Mouse (Mus musculus) mouse embryonic stem cell (cell line): ENCODE data around the gene Pla2r1.

ENCODE experiments used
- in situ Hi-C, 2 experiments: fragments of 300-500 bp; cut with MboI; formaldehyde crosslinking; loops; 1 replicate in 1 of 2; 3 replicates in 1 of 2; pipeline ENCODE4 v1.14.3; 2019 to 2020; ENCODE audit warnings: low sequenced_read_pairs in 2 of 2, low pct_unique_long_range_greater_than_20kb in 1 of 2, mixed read lengths in 1 of 2; ENCODE audit not compliant: unreplicated experiment in 1 of 2

Gene Pla2r1

DNA sequence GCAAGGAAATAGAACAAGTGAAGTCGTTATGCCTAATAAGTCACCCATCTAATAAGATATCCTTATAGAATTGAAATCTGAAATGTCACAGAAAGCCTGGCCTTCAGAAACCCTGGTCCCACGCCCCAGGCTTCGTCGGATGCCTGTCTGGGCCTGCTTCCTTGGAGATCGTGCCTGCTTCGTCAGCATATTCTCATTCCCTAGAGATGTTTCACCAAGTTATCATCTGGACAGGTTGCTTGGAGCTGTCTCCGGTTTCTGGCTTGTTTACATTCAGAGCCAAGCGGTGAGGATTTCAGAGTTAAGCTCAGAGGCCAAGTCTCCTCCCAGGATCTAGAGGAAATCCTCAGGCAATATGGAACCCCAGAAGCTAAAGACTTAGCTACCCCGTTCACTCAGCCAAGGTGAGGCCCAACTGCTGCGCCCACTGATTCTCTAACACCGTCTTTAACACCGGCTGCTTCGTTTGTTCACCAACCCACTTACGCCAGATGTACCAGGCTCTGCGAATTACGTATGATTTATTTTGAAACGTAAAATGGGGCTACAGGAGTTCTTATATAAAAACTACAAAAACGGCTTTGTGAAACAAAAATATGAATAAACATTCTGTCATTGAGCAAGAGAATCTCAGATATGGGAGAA is 140.0 kb downstream of the Pla2r1 start:
- in situ Hi-C loops = loop anchor here in 1 of 2 experiments (10.0 to 25.0 kb wide), 2 partner anchors 168 to 876 kb away; no protein-coding TSS in a partner anchor

DNA sequence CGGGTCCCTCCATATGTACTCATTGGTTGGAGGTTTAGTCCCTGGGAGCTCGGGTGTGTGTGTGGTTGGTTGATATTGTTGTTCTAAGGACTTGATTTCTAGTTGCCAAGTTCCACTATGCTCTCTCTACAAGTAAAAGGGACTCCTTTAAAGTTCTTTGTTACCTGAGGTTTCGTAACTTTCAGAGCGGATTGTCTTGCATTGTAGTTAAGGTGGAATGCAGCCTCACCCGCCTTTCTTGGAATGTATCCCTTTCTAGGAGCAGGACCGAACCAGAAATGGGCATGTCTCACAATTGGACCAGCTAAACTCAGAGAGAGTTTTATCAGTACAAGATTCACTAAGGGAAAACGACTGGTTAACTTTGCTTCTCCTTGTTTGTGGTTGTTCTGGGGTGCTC is 141.9 kb downstream of the Pla2r1 start:
- in situ Hi-C loops = loop anchor here in 1 of 2 experiments (10.0 to 25.0 kb wide), 2 partner anchors 166 to 874 kb away; no protein-coding TSS in a partner anchor

DNA sequence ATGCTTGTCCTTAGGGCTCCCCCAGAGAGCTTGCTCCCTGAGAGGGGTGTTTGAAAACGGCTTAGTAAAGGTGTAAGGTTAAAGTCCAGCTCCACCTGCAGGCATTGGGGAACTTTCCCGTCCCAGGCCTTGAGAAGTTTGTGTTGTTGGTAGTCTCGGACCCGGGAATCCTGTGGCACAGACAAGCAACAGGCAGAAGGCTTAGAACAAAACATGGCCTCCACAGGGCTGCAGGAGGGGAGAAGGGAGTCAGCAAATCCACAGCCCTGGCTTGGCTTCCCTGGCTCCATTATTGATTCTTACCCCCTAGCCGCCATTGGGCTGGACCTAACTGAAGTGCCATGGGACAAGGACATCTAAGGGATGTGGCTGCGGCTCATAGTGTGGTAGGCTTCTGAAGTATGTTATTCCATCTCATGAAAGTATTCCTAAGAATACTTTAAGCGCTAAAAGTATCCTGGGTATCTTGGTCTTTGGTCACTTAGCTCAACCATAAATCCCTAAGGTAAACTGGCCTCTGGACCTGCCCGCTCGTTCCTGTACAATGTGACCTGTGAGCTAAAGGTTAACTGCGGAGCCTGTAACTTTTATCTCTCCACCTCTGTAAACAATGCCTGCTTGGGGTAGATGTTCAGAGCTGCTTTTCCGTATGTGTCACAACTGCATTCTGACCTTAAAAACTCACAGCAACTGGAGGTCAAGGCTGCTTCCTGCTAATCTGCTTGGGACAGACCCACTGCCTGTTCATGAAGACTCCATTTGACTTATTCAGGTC is 142.9 kb downstream of the Pla2r1 start:
- in situ Hi-C loops = loop anchor here in 1 of 2 experiments (10.0 to 25.0 kb wide), 2 partner anchors 165 to 873 kb away; no protein-coding TSS in a partner anchor

DNA sequence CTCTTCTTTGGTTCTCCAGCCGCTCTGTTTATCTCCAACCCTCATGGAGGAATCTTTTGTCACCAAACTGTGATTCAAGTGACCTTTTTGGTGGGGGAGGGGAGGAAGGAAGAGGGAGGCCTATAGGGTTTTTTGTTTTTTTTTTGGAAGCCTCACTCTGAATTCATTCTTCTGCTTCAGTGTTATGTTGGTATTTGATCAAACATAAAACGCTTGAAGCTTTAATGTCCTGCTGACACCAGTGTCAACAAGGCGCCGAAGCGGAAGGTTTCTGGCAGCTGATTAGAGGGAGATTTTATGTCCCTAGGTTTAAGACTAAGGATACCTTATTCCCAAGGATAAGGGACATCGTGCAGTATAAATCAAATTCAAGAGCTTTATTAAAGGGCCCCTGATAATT is 143.9 kb downstream of the Pla2r1 start:
- in situ Hi-C loops = loop anchor here in 1 of 2 experiments (25.0 kb wide), 1 partner anchor 872 kb away; no protein-coding TSS in a partner anchor

DNA sequence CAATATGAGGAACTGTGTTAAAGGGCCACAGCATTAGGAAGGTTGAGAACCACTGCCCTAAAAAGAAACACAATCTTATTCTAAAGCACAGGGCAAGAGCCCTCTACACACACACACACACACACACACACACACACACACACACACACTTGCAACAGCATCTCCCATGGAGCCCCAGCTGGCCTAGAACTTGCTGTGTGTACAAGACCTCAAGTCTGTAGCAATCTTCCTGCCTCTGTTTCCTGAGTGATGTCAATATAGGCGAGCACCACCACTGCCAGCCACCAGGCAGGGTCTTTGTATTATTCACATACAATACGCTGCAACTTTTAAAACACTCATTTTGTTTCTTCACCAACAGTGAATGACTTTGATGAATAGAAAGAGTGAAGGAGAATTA is 145.7 kb downstream of the Pla2r1 start:
- in situ Hi-C loops = loop anchor here in 1 of 2 experiments (25.0 kb wide), 1 partner anchor 870 kb away; no protein-coding TSS in a partner anchor

DNA sequence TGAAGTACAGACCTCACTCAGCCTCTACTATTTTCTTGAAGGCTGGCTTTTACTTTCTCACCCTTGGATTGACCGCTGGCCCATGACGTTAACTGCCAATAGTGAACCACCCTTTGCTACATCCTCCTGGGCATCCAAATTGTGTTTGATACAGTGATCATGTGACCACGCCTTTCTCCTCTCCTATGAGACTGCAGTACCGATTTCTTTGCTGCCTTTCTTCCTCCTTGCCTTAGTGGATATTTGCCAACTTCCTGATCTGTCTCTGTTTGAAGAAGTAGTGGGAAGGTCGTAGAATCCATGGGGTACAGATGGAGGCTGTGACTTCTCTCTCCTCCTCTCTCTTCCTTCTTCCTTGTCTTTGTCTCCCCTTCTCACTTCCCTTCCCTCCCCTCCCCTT is 147.7 kb downstream of the Pla2r1 start:
- in situ Hi-C loops = loop anchor here in 1 of 2 experiments (25.0 kb wide), 1 partner anchor 868 kb away; no protein-coding TSS in a partner anchor

DNA sequence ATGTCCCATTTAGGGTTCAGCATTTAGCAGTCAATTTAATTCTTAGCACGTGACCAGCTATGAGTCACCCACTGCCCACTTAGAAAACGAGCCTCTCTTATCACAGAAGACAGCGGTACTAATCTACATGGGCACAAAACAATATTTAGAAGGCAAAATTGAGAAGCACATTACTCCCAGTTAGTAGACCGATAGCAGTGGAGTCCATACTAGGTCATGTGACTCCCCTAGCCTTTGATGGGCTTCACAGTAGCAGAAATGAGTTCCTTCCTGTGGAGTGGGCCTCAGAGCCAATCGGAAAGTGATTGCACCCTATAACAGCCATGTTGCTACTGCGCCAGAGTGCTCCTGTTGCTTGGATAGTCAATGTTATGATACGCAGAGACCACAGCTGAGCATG is 148.3 kb downstream of the Pla2r1 start:
- in situ Hi-C loops = loop anchor here in 1 of 2 experiments (25.0 kb wide), 1 partner anchor 867 kb away; no protein-coding TSS in a partner anchor

DNA sequence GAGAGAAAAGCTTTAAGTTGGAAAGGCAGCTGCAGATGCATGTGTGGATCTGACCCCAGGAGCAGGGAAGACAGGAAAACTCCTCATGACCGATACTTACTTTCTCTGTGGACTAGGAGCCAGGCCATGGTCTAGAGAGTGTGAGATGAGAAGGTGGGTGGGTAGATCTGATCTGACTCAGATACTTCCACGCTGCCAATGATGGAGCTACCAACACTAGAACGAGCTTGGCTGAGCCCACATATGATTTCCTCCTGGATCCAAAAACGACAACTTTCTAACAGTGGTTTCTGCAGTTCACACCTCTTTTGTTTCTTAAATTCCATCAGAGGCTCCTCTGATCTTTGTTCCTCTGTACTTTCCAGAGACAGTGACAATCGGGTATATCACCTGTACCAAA is 151.4 kb downstream of the Pla2r1 start:
- in situ Hi-C loops = loop anchor here in 1 of 2 experiments (25.0 kb wide), 1 partner anchor 864 kb away; no protein-coding TSS in a partner anchor

DNA sequence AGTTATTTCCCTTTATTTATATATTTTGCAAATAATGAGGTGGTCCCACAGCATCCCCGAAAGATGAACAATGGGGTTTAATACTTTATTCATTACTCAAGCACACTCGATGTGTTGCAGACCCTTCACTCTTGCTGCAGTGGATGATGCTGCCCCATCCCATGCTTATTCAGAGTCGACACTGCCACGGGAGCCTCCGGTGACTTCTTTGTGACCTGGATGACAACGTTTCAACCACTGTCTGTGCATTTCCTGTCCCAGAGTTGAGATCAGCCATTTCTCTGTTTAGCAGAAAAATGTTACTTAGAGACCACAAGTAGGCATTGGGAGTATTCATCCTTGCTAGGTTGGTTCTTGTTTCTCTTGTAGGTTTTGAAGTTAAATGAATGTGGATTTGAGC is 159.3 kb downstream of the Pla2r1 start:
- in situ Hi-C loops = no loop called here

DNA sequence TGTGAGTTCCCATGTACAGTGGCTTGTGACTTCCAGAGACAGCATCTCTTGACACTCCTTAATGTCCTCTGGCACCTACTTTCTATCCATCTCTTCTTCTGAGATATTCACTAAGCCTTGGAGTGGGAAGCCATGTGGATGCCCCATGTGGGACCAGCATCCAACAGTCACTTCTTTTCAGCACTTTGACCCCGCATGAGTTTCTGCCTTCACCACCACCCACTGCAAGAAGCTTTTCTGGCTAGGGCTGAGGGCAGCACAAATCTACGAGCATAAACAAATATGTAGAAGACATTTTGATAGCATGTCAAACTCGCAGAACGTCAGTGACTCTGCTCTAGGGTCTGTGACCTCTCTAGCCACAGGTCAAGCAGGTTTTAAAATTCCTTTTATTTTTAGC is 160.8 kb downstream of the Pla2r1 start:
- in situ Hi-C loops = no loop called here

DNA sequence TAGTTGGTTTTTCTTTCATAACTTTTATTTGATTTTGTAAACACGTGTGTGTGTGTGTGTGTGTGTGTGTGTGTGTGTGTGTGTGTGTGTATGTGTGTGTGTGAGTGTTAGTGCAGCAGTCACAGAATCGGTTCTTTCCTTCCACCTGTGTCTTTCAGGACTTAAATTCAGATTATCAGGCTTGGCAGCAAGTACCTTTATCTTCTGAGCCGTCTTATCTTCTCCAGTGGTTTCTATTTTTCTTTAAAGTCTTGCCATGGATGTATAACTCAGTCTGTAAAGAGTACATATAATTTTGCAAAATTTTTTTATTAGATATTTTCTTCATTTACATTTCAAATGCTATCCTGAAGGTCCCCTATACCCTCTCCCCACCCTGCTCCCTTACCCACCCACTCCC is 165.7 kb downstream of the Pla2r1 start:
- in situ Hi-C loops = no loop called here

DNA sequence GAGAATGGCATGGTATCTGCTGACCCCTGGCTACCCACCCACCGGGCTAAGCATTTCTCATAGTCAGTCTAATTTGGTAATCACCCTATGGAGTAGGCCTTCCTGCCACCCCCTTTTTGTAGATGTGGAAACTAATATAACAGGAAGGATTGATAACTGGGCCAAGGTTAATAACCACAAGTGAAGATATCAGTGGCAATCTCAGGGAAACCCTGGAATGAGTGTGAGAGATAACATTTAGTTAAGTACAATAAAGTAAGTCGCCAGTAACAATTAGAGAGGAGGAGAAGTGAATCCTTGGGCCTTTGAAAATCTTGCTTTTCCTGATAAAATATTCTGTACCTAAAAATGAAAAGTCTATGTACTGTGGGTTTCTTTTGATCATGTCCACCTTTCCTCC is 166.3 kb downstream of the Pla2r1 start:
- in situ Hi-C loops = no loop called here

DNA sequence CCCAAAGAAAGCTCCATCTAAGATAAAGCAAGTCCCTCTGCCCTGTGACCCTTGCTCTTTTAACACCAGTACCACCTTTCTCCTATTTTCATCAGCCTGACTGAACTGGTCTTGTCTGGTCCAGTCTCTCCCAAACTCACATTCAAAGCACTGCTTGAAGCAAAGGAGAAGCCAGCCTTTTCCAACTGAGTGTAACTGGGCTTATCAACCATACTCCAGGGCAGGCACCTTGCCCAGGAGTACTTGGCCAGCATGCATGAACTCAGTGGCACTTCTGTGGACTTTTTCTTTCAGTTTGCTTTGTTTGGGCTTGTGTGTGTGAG is 168.4 kb downstream of the Pla2r1 start:
- in situ Hi-C loops = loop anchor here in 1 of 2 experiments (5.0 kb wide), 1 partner anchor 33 kb away; no protein-coding TSS in a partner anchor

DNA sequence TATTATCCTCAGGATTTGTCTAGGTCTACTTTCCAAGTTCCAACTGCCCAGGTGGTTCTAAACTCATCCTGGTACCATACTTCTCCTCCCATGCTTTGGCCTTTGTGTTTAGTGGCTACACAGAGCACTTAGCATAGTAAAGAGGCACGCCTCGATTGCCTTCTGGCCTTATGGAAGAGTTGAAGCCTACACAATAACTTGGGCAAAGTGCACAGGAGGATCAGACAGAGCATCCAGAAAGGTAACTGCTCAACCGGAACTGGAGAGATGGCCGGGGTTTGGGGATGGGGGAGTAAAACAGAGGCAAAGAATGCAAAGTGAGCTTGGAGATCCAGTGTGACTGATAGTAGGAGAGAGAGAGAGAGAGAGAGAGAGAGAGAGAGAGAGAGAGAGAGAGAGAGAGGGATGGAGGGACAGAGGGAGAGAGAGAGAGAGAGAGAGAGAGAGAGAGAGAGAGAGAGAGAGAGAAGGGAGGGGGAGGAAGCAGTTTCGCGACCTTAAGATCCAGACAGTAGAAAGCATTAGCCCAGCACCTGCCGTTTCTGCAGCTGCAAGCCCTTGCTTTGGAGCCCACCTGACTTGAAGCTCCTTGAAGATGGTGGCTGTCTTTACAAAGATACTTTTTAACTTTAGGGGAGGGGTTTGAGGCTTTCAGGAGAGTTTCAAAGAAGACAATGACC is 168.9 kb downstream of the Pla2r1 start:
- in situ Hi-C loops = loop anchor here in 1 of 2 experiments (5.0 kb wide), 1 partner anchor 33 kb away; no protein-coding TSS in a partner anchor

DNA sequence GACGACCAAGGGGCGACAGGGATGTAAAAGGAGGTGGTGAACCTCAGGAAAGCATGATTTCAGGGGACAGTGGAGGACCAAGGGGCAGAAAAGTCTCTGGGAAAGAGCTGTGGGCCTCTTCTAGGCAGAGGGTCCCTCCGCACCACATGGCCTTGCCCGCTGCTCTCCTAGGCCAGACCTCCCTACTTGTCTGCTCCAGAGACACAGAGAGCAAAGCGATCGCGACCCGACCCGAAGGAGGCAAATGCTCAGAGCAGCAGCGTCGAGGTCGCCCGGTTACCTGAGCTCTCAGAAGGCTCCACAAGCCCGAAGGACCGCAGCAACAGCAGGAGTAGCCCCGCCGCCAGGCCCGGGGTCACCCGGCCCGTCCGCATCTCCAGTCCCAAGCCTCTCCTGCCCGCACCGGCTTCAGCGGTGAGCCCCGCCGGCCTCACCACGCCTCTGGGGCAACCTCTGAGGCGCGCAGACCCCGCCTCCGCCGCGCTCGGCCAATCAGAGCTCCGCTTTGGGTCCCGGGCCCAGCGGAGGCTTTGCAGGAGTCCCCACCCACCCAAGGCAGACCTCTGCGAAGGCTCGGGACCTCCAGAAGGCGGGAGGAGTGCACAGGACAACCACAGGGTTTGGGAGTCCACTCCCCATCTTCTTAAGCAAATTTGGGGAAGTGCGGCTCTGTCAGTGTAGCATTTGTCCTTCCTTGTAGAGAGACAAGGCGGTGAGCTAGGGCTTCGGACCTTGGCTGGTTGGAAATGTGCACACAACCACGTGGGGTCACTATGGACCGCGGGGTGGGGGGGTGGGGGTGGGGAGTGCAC is 170.0 kb downstream of the Pla2r1 start, which contains the start of gene Ly75:
Gene Ly75, minus strand, starts transcription at position 446 of the 812 bp plus-strand sequence.
- in situ Hi-C loops = loop anchor here in 1 of 2 experiments (5.0 kb wide), 1 partner anchor 34 kb away; no protein-coding TSS in a partner anchor

DNA sequence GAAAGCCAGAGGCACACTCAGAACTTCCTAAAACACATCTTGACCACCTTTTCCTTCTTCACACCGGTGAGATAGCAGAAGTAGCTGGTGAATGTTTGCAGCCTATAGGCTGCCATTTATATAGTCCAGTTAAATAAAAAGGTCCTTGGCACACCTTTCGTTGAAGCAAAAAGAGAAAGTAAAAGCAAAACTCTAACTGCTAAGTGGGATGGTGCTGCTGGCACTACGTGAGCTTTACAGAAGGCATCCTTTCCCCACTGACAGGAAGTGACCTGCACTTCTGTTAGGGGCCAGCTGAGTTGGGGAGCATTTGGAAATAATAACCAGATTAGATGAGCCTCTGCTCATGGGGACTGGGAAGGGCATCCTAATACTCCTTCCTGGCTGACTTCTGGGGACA is 170.8 kb downstream of the Pla2r1 start:
- in situ Hi-C loops = loop anchor here in 1 of 2 experiments (5.0 kb wide), 1 partner anchor 35 kb away; no protein-coding TSS in a partner anchor

DNA sequence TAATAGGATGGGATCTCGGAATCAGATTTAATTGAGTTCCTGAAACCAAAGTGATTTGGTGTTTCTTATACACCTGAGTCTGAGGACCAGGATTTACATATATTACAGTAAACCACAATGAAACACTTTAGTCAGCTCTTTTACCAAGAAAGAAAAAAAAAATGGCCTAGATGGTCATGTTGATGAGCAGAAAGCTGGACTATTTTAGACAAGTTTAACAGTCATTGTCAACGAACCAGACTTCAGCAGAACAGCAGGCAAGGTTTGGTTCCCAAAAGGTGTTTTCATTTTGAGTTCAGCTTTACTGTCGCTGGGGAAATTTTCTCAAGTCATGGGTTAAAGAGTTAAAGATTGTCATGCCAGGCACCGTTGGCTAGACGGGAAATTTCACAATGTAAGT is 175.8 kb downstream of the Pla2r1 start:
- in situ Hi-C loops = no loop called here

DNA sequence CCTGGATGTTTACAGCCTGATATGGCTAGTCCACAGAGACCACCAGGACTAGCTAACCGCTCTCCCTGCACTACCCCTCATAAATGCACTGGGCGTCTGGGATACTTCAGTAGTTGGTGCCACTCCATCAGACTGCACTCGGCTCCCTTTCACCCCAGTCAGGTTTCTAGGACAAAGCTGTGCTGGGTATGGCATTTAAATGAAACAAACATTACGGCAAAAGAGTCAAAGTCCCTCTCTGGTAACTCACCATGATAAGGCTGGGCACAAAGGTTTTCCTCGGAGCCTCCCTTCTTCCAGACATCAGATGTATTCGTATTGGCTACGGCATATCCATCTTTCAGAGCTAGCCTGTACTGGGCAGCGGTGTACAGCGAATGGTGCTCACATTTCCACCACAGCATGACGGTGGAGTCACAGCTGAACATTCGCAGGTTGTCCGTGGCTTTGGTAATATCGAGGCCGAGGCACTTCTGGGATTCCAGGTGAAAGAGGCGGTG is 177.4 kb downstream of the Pla2r1 start:
- in situ Hi-C loops = no loop called here
